Mouse (Mus musculus): ENCODE results near the gene Tdrd3. TPM values are rescaled to one million over a fixed set of nuclear protein-coding genes. Genes with fewer than 3 reads are reported as not detected.
A peak's percentile ranks its signal among the peaks of the same experiment; 100 is the strongest.

Gene Tdrd3
- polyA plus RNA-seq, 1 experiment = 24.0 TPM

- Histone ChIP-seq H3K4me3 (ENCODE audit: insufficient read depth, low read length) (peak overlapping the region; percentile 55), H3K4me1 (ENCODE audit: control insufficient read depth, insufficient read depth, low read length) (no peaks in the 10 kb centered on the region; the same call in 1 of the 2 replicates), H3K27ac (ENCODE audit: insufficient read depth, low read length) (peak overlapping the region; percentile 10)
- TF ChIP-seq CTCF (IDR thresholded peaks at IDR 0.05; ENCODE audit: extremely low read depth, insufficient read depth, low read length) (no peak), POLR2A (IDR thresholded peaks at IDR 0.05; ENCODE audit: extremely low read depth, insufficient read depth, low read length) (no peak)
These were observed 1.2 kb downstream of the Tdrd3 start for GRCm38 (mm10) chr14:87417691-87418070.

GRCm38 (mm10) chr14:87419740-87420139 lies 3.3 kb downstream of the Tdrd3 start:
- no peak overlapping the region for H3K4me3 ChIP-seq (ENCODE audit: insufficient read depth, low read length)
- TF ChIP-seq CTCF (IDR thresholded peaks at IDR 0.05; ENCODE audit: extremely low read depth, insufficient read depth, low read length) (no peak), POLR2A (IDR thresholded peaks at IDR 0.05; ENCODE audit: extremely low read depth, insufficient read depth, low read length) (no peak)
- no peaks in the 10 kb centered on the region; the same call in 1 of the 2 replicates for H3K4me1 ChIP-seq (ENCODE audit: control insufficient read depth, insufficient read depth, low read length)
- no peak overlapping the region for H3K27ac ChIP-seq (ENCODE audit: insufficient read depth, low read length)

GRCm38 (mm10) chr14:87420576-87420975 lies 4.1 kb downstream of the Tdrd3 start:
- Histone ChIP-seq H3K27ac (ENCODE audit: insufficient read depth, low read length) (no peak overlapping the region), H3K4me1 (ENCODE audit: control insufficient read depth, insufficient read depth, low read length) (no peaks in the 10 kb centered on the region; the same call in 1 of the 2 replicates), H3K4me3 (ENCODE audit: insufficient read depth, low read length) (no peak overlapping the region)
- TF ChIP-seq POLR2A (IDR thresholded peaks at IDR 0.05; ENCODE audit: extremely low read depth, insufficient read depth, low read length) (no peak), CTCF (IDR thresholded peaks at IDR 0.05; ENCODE audit: extremely low read depth, insufficient read depth, low read length) (no peak)

- TF ChIP-seq POLR2A (IDR thresholded peaks at IDR 0.05; ENCODE audit: extremely low read depth, insufficient read depth, low read length) (no peak), CTCF (IDR thresholded peaks at IDR 0.05; ENCODE audit: extremely low read depth, insufficient read depth, low read length) (no peak)
These were observed 6.0 kb downstream of the Tdrd3 start for GRCm38 (mm10) chr14:87422432-87422831.

GRCm38 (mm10) chr14:87426297-87426922 lies 10.0 kb downstream of the Tdrd3 start:
- Histone ChIP-seq H3K4me1 (ENCODE audit: control insufficient read depth, insufficient read depth, low read length) (no peaks in the 10 kb centered on the region; the same call in 1 of the 2 replicates), H3K27ac (ENCODE audit: insufficient read depth, low read length) (no peak overlapping the region), H3K4me3 (ENCODE audit: insufficient read depth, low read length) (no peak overlapping the region)
- TF ChIP-seq CTCF (IDR thresholded peaks at IDR 0.05; ENCODE audit: extremely low read depth, insufficient read depth, low read length) (no peak), POLR2A (IDR thresholded peaks at IDR 0.05; ENCODE audit: extremely low read depth, insufficient read depth, low read length) (no peak)

More at GRCm38 (mm10) chr14:87422432-87422831, 6.0 kb downstream of the Tdrd3 start:
- Histone ChIP-seq H3K27ac (ENCODE audit: insufficient read depth, low read length) (no peak overlapping the region), H3K4me1 (ENCODE audit: control insufficient read depth, insufficient read depth, low read length) (no peaks in the 10 kb centered on the region; the same call in 1 of the 2 replicates), H3K4me3 (ENCODE audit: insufficient read depth, low read length) (no peak overlapping the region)

- H3K27ac ChIP-seq (ENCODE audit: insufficient read depth, low read length) = no peak overlapping the region
- no peak for TF ChIP-seq CTCF (IDR thresholded peaks at IDR 0.05; ENCODE audit: extremely low read depth, insufficient read depth, low read length)
- no peak for TF ChIP-seq POLR2A (IDR thresholded peaks at IDR 0.05; ENCODE audit: extremely low read depth, insufficient read depth, low read length)
- H3K4me3 ChIP-seq (ENCODE audit: insufficient read depth, low read length) = no peak overlapping the region
- no peaks in the 10 kb centered on the region for H3K4me1 ChIP-seq (ENCODE audit: control insufficient read depth, insufficient read depth, low read length)
These were observed 10.6 kb downstream of the Tdrd3 start for GRCm38 (mm10) chr14:87427032-87427431.

GRCm38 (mm10) chr14:87427659-87428289 lies 11.3 kb downstream of the Tdrd3 start:
- H3K4me1 ChIP-seq (ENCODE audit: control insufficient read depth, insufficient read depth, low read length) = no peaks in the 10 kb centered on the region
- H3K27ac ChIP-seq (ENCODE audit: insufficient read depth, low read length) = no peak overlapping the region
- no peak overlapping the region for H3K4me3 ChIP-seq (ENCODE audit: insufficient read depth, low read length)
- TF ChIP-seq POLR2A (IDR thresholded peaks at IDR 0.05; ENCODE audit: extremely low read depth, insufficient read depth, low read length) (no peak), CTCF (IDR thresholded peaks at IDR 0.05; ENCODE audit: extremely low read depth, insufficient read depth, low read length) (no peak)

GRCm38 (mm10) chr14:87433390-87433915 lies 17.0 kb downstream of the Tdrd3 start:
- no peak overlapping the region for H3K4me3 ChIP-seq (ENCODE audit: insufficient read depth, low read length)
- no peak for TF ChIP-seq POLR2A (IDR thresholded peaks at IDR 0.05; ENCODE audit: extremely low read depth, insufficient read depth, low read length)
- TF ChIP-seq CTCF (IDR thresholded peaks at IDR 0.05; ENCODE audit: extremely low read depth, insufficient read depth, low read length) = no peak
- no peak overlapping the region for H3K27ac ChIP-seq (ENCODE audit: insufficient read depth, low read length)
- H3K4me1 ChIP-seq (ENCODE audit: control insufficient read depth, insufficient read depth, low read length) = no peaks in the 10 kb centered on the region

GRCm38 (mm10) chr14:87435382-87435781 lies 18.9 kb downstream of the Tdrd3 start:
- Histone ChIP-seq H3K4me1 (ENCODE audit: control insufficient read depth, insufficient read depth, low read length) (no peaks in the 10 kb centered on the region), H3K27ac (ENCODE audit: insufficient read depth, low read length) (no peak overlapping the region)

GRCm38 (mm10) chr14:87439721-87440120 lies 23.3 kb downstream of the Tdrd3 start:
- no peak overlapping the region for H3K4me3 ChIP-seq (ENCODE audit: insufficient read depth, low read length)
- TF ChIP-seq POLR2A (IDR thresholded peaks at IDR 0.05; ENCODE audit: extremely low read depth, insufficient read depth, low read length) (no peak), CTCF (IDR thresholded peaks at IDR 0.05; ENCODE audit: extremely low read depth, insufficient read depth, low read length) (no peak)

More at GRCm38 (mm10) chr14:87435382-87435781, 18.9 kb downstream of the Tdrd3 start:
- no peak for TF ChIP-seq CTCF (IDR thresholded peaks at IDR 0.05; ENCODE audit: extremely low read depth, insufficient read depth, low read length)
- no peak for TF ChIP-seq POLR2A (IDR thresholded peaks at IDR 0.05; ENCODE audit: extremely low read depth, insufficient read depth, low read length)
- H3K4me3 ChIP-seq (ENCODE audit: insufficient read depth, low read length) = no peak overlapping the region

More at GRCm38 (mm10) chr14:87439721-87440120, 23.3 kb downstream of the Tdrd3 start:
- H3K4me1 ChIP-seq (ENCODE audit: control insufficient read depth, insufficient read depth, low read length) = no peaks in the 10 kb centered on the region
- no peak overlapping the region for H3K27ac ChIP-seq (ENCODE audit: insufficient read depth, low read length)

Data from cortical plate, adult 2 months (tissue).